Mouse (Mus musculus): ENCODE measurements around the gene Tmem52. TPM values are rescaled to one million over a fixed set of nuclear protein-coding genes. Genes with fewer than 3 reads are reported as not detected.

Tmem52 gene
- polyA plus RNA-seq, 1 experiment from 2014 or later = 0.14 TPM

GRCm38 (mm10) chr4:155494891-155495290 is 26.0 kb downstream of the Tmem52 start:
- H3K4me1 ChIP-seq = peaks cover 32% of the 10 kb centered on the region
- H3K4me3 ChIP-seq = peak overlapping the region; percentile 21; the same call in 1 of the 2 replicates
- no peak for DNase-seq (ENCODE audit: low spot score)
- peaks cover 23% of the 10 kb centered on the region for H3K36me3 ChIP-seq
- H3K27me3 ChIP-seq (ENCODE audit: low read depth, poor library complexity, severe bottlenecking) = no peaks in the 10 kb centered on the region
- no peak overlapping the region for H3K27ac ChIP-seq (replicated peaks)
- WGBS = 93% methylated on average over 4 of the region's 4 CpGs
- H3K9me3 ChIP-seq (replicated peaks) = no peaks in the 10 kb centered on the region; the same call in 1 of the 2 replicates

- Histone ChIP-seq H3K4me3 (no peak overlapping the region), H3K4me1 (peaks cover 27% of the 10 kb centered on the region), H3K27ac (replicated peaks) (no peak overlapping the region), H3K36me3 (peaks cover 43% of the 10 kb centered on the region), H3K27me3 (ENCODE audit: low read depth, poor library complexity, severe bottlenecking) (no peaks in the 10 kb centered on the region), H3K9me3 (replicated peaks) (no peaks in the 10 kb centered on the region)
- 97% methylated on average over 3 of the region's 3 CpGs for WGBS
- no peak for DNase-seq (ENCODE audit: low spot score)
These were observed 29.0 kb downstream of the Tmem52 start for GRCm38 (mm10) chr4:155497963-155498362.

GRCm38 (mm10) chr4:155501126-155501525 is 32.2 kb downstream of the Tmem52 start:
- H3K27me3 ChIP-seq (ENCODE audit: low read depth, poor library complexity, severe bottlenecking) = no peaks in the 10 kb centered on the region
- WGBS = 83% methylated on average over 2 of the region's 2 CpGs
- no peak overlapping the region for H3K27ac ChIP-seq (replicated peaks)
- no peak for DNase-seq (ENCODE audit: low spot score)
- H3K9me3 ChIP-seq (replicated peaks) = no peaks in the 10 kb centered on the region
- H3K4me1 ChIP-seq = peaks cover 6% of the 10 kb centered on the region; the same call in 1 of the 2 replicates
- H3K4me3 ChIP-seq = no peak overlapping the region
- H3K36me3 ChIP-seq = peaks cover 62% of the 10 kb centered on the region

GRCm38 (mm10) chr4:155505067-155505466 is 36.2 kb downstream of the Tmem52 start:
- H3K27ac ChIP-seq (replicated peaks) = no peak overlapping the region
- H3K4me1 ChIP-seq = peaks cover 6% of the 10 kb centered on the region; the same call in 1 of the 2 replicates
- H3K4me3 ChIP-seq = no peak overlapping the region
- H3K9me3 ChIP-seq (replicated peaks) = no peaks in the 10 kb centered on the region
- peaks cover 49% of the 10 kb centered on the region for H3K36me3 ChIP-seq
- no peaks in the 10 kb centered on the region for H3K27me3 ChIP-seq (ENCODE audit: low read depth, poor library complexity, severe bottlenecking)
- WGBS = 87% methylated on average over 8 of the region's 8 CpGs
- no peak for DNase-seq (ENCODE audit: low spot score)

- peaks cover 6% of the 10 kb centered on the region; the same call in 1 of the 2 replicates for H3K4me1 ChIP-seq
- H3K9me3 ChIP-seq (replicated peaks) = no peaks in the 10 kb centered on the region
- H3K4me3 ChIP-seq = no peak overlapping the region
- H3K36me3 ChIP-seq = peaks cover 49% of the 10 kb centered on the region
- no peaks in the 10 kb centered on the region for H3K27me3 ChIP-seq (ENCODE audit: low read depth, poor library complexity, severe bottlenecking)
- H3K27ac ChIP-seq (replicated peaks) = no peak overlapping the region
- DNase-seq (ENCODE audit: low spot score) = no peak
- 83% methylated on average over 5 of the region's 5 CpGs for WGBS
These were observed 36.9 kb downstream of the Tmem52 start for GRCm38 (mm10) chr4:155505671-155506295.

- H3K27ac ChIP-seq (replicated peaks) = no peak overlapping the region
- 97% methylated on average over 4 of the region's 4 CpGs for WGBS
- no peaks in the 10 kb centered on the region for H3K9me3 ChIP-seq (replicated peaks)
- no peaks in the 10 kb centered on the region for H3K27me3 ChIP-seq (ENCODE audit: low read depth, poor library complexity, severe bottlenecking)
- no peak for DNase-seq (ENCODE audit: low spot score)
- H3K36me3 ChIP-seq = peaks cover 38% of the 10 kb centered on the region
- no peaks in the 10 kb centered on the region for H3K4me1 ChIP-seq
- no peak overlapping the region for H3K4me3 ChIP-seq
These were observed 39.7 kb downstream of the Tmem52 start for GRCm38 (mm10) chr4:155508614-155509013.

- 93% methylated on average over 1 of the region's 1 CpGs for WGBS
- Histone ChIP-seq H3K4me1 (no peaks in the 10 kb centered on the region), H3K27me3 (ENCODE audit: low read depth, poor library complexity, severe bottlenecking) (no peaks in the 10 kb centered on the region), H3K27ac (replicated peaks) (no peak overlapping the region), H3K4me3 (no peak overlapping the region), H3K9me3 (replicated peaks) (no peaks in the 10 kb centered on the region), H3K36me3 (peaks cover 31% of the 10 kb centered on the region)
- no peak for DNase-seq (ENCODE audit: low spot score)
These were observed 42.1 kb downstream of the Tmem52 start for GRCm38 (mm10) chr4:155510981-155511380.

GRCm38 (mm10) chr4:155514810-155515209 is 45.9 kb downstream of the Tmem52 start:
- 92% methylated on average over 2 of the region's 2 CpGs for WGBS
- H3K4me1 ChIP-seq = no peaks in the 10 kb centered on the region
- no peak overlapping the region for H3K27ac ChIP-seq (replicated peaks)
- peaks cover 51% of the 10 kb centered on the region for H3K36me3 ChIP-seq
- H3K4me3 ChIP-seq = no peak overlapping the region
- H3K27me3 ChIP-seq (ENCODE audit: low read depth, poor library complexity, severe bottlenecking) = no peaks in the 10 kb centered on the region
- no peak for DNase-seq (ENCODE audit: low spot score)
- no peaks in the 10 kb centered on the region for H3K9me3 ChIP-seq (replicated peaks)

- no peak for DNase-seq (ENCODE audit: low spot score)
- 87% methylated on average over 7 of the region's 7 CpGs for WGBS
- Histone ChIP-seq H3K27ac (replicated peaks) (no peak overlapping the region), H3K4me1 (no peaks in the 10 kb centered on the region), H3K27me3 (ENCODE audit: low read depth, poor library complexity, severe bottlenecking) (no peaks in the 10 kb centered on the region), H3K4me3 (no peak overlapping the region), H3K9me3 (replicated peaks) (no peaks in the 10 kb centered on the region), H3K36me3 (peaks cover 50% of the 10 kb centered on the region)
These were observed 49.1 kb downstream of the Tmem52 start for GRCm38 (mm10) chr4:155517948-155518517.

Other genes starting within 250 kb of the Tmem52 start
- gene Ski, start 246.5 kb upstream of the Tmem52 start, polyA plus RNA-seq (2016; fragmentation: Nextera tagmentation; extraction: Ambion mirVana) = 8.9 and 10.1 TPM in 2 replicates
- 118 and 120 TPM in 2 replicates for gene Faap20, start 219.3 kb upstream of the Tmem52 start, polyA plus RNA-seq (2016; fragmentation: Nextera tagmentation; extraction: Ambion mirVana)
- gene Prkcz, start 107.8 kb upstream of the Tmem52 start, polyA plus RNA-seq (2016; fragmentation: Nextera tagmentation; extraction: Ambion mirVana) = 13.6 and 19.8 TPM in 2 replicates
- not detected in 2 replicates for gene Gabrd, start 71.0 kb upstream of the Tmem52 start, polyA plus RNA-seq (2016; fragmentation: Nextera tagmentation; extraction: Ambion mirVana)
- gene Cfap74, start 59.9 kb upstream of the Tmem52 start, polyA plus RNA-seq (2016; fragmentation: Nextera tagmentation; extraction: Ambion mirVana) = 7.8 and 8.9 TPM in 2 replicates
- gene Gnb1, start 22.2 kb downstream of the Tmem52 start, polyA plus RNA-seq (2016; fragmentation: Nextera tagmentation; extraction: Ambion mirVana) = 630 and 714 TPM in 2 replicates
- gene Nadk, start 93.3 kb downstream of the Tmem52 start, polyA plus RNA-seq (2016; fragmentation: Nextera tagmentation; extraction: Ambion mirVana) = 105 and 110 TPM in 2 replicates
- 11.9 and 13.4 TPM in 2 replicates for gene Slc35e2, start 132.3 kb downstream of the Tmem52 start, polyA plus RNA-seq (2016; fragmentation: Nextera tagmentation; extraction: Ambion mirVana)
- gene Cdk11b, start 155.7 kb downstream of the Tmem52 start, polyA plus RNA-seq (2016; fragmentation: Nextera tagmentation; extraction: Ambion mirVana) = 79.6 and 82.3 TPM in 2 replicates
- not detected in 2 replicates for gene Gm10563, start 176.3 kb downstream of the Tmem52 start, polyA plus RNA-seq (2016; fragmentation: Nextera tagmentation; extraction: Ambion mirVana)
- gene Mmp23, start 184.3 kb downstream of the Tmem52 start, polyA plus RNA-seq (2016; fragmentation: Nextera tagmentation; extraction: Ambion mirVana) = 4.7 TPM in 2 replicates
- 22.0 and 22.5 TPM in 2 replicates for gene Mib2, start 200.1 kb downstream of the Tmem52 start, polyA plus RNA-seq (2016; fragmentation: Nextera tagmentation; extraction: Ambion mirVana)
- 0.98 and 1.1 TPM in 2 replicates for gene Fndc10, start 225.2 kb downstream of the Tmem52 start, polyA plus RNA-seq (2016; fragmentation: Nextera tagmentation; extraction: Ambion mirVana)
- 167 and 169 TPM in 2 replicates for gene Ssu72, start 235.7 kb downstream of the Tmem52 start, polyA plus RNA-seq (2016; fragmentation: Nextera tagmentation; extraction: Ambion mirVana)

All from midbrain, embryonic 10.5 days (tissue).